Mouse (Mus musculus) right cerebral cortex, postnatal 4 days (tissue): Measurements from ENCODE around the gene Nfrkb.

Source experiments
- DNase-seq: peaks from one replicate; pipeline ENCODE4 v3.0.0-alpha.2; 2022

Gene Nfrkb

DNA sequence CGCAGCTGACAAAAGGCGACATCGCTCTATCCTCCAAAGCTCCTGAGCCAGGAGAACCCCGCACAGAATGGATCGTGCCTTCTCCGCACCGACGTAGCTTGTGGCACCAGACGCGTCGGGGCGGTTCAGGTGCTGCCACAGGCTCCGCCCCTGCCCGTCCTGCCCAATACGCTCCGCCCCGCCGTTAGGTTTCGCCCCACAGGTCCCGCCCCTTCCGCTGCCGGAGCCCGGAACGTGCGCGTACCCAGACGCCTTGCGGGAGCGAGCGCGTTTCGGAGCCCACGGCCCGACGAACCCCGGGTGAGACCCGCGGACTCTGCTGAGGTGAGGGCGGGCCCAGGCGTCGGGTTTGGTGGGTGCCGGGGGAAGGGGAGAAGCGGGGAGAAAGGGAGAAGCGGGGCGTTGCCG lies at the start of gene Nfrkb:
Nfrkb (plus strand) TSS at position 246 of the 408 bp plus-strand sequence.
- DNase-seq: peak; percentile 93

DNA sequence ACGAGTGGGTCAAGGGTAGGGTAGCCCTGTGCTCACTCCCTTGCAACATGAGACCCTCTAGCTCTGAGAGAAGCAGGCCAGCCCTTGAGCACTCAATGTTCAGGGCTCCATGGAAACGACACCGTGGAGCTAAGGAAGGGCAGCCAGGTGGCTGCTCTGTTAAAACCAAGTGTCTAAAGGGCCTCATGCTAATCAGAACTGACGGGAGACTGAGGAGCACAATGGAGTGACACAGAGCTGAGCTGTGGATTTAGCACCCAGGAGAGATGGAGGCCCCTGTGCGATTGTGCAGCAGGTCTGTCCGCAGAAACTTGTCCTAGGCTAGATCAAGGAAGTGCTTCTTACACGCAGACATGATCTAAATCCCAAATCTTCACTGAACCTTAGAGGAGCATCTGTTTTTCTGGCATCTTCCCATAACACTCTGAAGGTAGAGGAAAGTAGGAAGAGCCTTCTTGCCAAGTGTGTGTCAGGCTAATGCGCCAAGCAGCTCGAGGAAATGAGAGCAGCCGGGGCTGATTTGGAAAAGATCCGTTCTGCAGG lies 41.6 kb upstream of the Nfrkb start:
- DNase-seq: no peak

DNA sequence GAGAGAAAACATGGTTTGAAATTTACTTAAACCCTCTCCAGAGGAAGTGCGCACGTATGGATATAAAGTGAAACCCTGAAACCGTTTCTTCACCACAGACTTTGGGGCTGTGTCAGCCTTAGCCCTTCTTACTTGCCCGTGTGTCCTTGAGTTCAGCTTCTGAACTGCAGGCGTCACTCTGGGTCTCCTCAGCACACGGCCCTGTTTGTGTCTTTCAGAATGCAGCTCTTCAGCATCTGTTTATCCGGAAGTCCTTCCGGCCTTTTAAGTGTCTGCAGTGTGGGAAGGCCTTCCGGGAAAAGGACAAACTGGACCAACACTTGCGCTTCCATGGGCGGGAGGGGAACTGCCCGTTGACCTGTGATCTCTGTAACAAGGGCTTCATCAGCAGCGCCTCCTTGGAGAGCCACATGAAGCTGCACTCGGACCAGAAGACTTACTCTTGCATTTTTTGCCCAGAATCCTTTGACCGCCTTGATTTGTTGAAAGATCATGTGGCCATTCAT lies 39.4 kb upstream of the Nfrkb start:
- no peak for DNase-seq

DNA sequence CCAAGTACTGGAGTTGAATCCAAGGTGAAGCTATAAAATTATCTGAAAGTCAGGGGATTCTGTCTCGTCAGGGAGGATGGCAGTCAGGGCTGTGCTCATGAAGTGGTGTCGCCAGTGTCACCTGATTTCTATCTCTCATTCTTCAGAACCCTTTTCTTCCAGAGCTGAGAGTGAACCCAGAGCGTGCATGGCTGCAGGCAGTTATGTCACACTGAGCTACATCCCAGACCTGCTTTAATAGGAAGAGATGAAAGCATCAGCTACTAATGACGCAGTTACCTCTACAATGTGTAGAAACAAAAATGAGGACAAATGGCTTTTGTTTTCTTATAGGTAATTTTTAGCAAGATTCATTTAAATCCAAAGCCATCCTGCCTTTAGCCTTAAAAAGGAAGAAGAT lies 37.5 kb upstream of the Nfrkb start:
- no peak for DNase-seq

DNA sequence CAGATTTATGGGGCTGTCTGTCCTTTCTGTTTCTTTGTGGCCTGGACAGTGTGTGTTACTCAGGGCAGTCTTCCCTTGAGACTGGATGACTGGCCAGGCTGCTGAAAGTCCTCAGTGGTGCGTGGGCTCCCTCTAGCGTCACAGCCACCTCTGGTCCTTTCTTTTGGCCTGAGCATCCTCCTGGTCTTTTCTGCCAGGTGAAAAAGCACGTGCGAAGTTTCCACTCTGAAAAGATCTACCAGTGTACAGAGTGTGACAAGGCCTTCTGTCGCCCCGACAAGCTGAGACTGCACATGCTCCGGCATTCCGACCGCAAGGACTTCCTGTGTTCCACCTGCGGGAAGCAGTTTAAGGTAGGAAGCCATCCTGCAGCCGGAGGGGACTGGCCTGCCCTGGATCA lies 37.1 kb upstream of the Nfrkb start:
- DNase-seq: peak; percentile 77

DNA sequence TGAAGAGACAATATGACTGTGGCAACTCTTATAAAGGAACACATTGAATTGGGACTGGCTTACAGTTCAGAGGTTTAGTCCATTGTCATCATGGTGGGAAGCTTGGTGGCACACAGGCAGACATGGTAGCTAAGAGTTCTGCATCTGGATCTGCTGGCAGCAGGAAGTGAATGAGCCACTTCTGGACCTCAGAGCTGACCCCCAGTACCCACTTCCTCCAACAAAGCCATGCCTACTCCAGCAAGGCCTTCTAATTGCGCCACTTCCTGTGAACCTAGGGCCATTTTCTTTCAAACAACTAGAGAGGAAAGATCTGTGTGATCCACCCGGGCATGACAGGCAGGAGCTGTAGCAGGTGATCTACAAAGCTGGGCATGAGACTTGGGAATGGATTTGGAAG lies 33.3 kb upstream of the Nfrkb start:
- DNase-seq: no peak

DNA sequence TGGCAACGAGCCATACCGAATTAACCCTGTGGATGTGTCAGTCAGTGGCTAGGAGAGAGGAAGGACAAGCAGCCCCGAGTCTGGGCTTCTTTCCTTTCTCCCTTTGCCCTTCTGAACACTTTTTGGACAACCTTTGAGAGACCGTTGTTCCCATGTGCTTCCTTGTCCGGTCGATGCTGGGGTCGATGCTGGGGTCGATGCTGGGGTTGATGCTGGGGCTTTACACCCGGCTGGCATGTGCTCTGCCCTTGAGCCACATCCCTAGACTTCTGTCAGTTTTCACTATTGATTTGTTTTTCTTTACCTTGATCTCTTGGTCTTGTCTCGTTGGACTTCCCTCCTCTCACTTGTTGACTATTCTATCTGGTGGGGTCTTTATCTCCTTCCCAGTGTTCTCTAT lies 32.5 kb upstream of the Nfrkb start:
- no peak for DNase-seq

DNA sequence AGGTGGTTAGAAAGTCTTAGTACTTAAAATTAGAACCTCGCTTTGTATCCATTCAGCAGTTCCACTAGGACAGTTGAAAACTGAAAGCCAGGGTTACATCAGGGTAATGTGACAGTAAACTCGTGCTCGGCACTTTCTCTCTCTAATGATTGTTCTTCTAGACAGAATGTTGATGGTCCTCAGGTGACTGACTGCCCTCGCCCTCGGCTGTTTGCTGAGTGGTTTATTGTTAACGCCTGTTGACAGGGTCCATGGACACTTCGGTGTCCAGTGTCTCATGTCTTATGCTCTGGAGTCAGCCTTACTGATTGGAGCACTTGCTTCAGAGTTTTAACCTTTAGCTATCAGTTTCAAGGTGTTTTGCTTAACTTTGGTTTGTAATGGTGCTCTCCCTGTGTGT lies 31.9 kb upstream of the Nfrkb start:
- no peak for DNase-seq

DNA sequence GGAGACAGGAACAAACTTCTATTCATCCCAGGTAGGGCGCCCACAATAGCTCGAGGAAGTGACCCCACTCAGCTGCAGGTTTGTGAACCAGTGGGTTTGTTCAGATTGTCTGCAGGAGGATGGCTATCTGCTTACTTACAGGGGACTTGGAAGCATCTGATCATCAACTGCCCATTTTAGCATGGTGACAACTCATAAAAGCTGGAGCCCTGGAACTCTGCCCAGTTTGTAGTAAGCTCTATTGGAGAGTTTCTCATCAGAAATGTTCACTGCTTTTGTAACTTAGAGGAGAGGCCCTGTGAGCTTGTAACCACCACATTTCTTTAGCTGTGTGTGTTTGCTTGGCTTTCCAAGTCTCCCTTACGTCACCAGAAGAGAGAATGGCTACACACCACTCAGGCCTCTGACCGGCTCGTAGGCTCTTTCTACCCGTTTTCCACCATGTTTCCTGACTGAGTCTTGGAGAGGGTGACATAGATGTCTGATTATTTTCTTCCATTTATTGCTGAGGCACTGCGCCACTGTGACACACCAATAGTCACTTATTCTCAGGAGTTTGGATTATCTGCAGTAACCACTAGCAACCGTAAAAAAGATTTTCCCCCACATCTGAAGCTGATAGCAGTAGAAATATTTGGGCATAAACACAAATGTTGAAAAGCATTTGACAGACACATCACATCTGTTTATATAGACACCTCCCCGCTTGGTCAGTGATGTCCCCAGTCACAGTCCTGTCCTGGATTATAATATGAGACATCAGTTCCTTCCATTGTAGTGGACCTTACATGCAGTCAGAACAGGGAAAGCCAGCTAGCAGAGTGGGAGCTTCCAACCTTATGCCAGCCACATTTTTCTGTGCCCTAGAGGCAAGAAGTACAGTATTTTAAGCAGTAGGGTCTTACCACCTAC lies 22.0 kb upstream of the Nfrkb start:
- DNase-seq: peak; percentile 56

DNA sequence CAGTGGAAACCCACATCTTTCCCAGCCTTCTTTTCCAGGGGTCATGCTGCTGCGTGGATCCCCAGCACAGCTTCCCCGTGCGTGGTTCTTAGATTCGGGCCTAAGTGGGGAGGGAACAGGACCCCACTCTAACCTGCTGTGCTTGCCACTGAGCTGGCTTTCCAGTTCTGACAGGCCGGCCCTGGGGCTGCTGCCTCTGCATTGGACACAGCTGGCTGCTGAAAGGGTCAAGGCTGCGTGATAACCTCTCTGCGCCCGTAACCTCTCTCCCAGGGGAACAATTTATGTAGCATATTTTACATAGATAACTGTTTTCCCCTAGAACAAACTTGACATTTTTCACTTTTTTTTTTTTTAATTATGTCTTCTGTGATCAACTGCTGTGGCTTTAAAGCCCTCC lies 20.9 kb upstream of the Nfrkb start:
- DNase-seq: no peak

DNA sequence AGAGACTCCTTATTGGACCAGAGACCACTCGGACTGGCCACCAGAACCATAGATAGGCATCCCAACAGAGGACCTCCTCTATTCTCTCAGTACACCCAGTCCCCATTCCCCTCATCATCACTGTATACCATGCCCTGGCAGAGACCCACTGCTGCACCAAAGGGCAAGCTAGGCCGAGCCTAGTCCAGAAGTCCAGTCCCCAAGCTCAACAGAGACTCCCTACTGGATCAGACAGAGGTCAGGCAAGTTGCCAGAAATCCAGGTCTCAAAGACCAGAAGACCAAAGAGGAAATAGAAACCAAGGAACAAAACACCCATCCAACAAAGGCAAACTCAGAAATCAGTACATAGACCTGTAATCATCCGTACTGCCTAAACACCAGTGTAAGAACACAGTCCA lies 14.3 kb upstream of the Nfrkb start:
- DNase-seq: no peak

DNA sequence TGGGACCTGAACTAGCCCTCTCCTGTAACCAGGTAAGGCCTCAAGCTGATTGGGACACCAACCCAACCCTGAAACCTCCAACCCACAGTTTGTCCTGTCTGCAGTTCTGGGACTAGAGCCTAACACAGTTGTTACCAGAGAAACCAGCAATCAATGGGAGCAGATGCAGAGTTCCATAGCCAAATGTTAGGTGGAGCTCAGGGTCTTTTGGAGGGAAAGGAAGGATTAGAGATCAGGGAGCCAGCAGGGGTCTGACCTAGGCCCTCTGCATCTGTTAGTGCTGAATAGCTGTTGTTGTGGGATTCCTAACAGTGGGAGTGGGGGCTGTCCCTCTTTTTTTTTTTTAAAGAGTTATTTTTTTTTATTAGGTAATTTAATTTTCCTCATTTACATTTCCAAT lies 9.3 kb upstream of the Nfrkb start:
- DNase-seq: no peak

DNA sequence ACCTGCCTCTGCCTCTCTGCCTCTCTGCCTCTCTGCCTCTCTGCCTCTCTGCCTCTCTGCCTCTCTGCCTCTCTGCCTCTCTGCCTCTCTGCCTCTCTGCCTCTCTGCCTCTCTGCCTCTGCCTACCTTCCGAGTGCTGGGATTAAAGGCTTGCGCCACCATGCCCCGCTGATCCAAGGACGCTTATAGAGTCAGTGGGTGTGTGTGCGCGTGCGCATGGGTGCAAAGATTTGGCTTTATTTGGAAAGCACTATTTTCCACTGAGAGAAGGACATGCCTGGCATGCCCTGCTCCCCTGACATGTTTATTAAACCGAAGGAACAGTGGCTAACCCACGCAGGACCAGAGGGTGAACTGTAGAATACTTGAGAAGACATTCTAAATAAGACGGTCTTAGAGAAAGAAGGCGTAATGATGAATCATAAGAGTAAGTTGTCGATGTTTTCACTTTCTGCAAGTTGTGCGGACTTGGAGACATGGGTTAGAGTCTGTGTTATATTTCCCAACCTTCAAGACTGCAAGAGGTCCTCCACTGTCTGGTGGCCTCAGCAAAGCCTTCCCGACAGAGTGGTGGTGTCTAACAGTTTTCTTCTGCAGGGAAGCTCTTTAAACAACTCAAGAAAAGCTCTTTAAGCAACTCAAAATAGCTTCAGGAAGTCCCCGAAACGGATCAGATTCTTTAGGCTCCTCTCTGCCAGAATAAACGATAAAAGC lies 1.0 kb upstream of the Nfrkb start:
- DNase-seq: no peak

DNA sequence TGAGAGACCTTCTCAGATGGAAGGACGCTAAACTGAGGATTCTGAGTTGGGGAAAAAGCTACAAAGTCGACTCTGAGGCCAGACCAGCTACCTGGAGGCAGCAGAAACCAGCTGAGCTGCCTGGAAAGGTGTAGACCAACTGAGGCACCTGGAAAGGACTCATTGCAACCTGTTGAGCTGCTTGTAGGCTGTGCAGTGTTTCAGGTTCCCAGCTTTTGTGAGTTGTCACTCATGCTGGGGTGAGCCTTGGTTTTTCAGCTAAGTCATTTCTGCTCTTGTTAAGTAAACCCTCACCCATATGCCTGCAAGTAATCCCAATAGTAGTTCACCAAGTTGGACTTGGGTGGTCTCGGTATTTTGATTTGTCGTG lies 507 bp upstream of the Nfrkb start:
- DNase-seq: no peak

DNA sequence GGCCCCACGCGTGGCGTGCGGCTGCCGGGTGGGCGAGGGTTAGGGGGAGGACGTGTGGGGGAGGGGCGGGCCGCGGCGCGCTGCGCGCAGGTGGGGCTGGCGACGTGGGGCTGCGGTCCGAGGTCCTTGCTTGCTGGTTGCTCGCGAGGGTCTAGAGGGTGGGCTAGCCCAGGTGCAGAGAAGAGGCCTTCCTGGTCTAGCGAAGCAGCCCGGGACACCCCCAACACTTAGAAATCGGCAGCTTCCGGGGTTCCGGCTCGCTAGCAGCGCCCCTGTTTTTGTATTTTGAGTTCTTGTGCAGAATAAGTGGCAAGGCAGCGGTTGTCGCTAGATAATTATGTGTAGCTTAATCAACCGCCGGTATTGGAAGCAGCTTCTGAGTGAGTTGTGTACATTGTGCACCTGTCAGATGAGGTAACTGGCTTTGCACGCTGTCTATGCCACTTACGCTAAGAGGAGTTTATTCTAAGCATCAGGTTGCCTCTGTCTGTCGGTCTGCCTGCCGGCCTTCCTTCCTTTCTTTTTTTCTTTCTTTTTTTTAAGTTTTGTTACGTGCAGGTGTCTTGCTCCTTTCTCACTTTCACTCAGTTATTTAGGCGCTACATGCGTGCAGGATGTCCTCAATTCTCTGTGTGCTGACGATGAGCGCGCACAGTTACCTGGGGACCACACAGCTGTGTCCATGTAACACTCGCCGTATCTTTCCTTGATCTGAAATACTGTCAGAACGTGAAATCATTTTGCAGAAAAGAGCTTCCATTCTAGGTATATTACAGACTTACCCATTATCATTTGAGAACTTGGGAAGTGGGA lies 582 bp downstream of the Nfrkb start:
- no peak for DNase-seq

DNA sequence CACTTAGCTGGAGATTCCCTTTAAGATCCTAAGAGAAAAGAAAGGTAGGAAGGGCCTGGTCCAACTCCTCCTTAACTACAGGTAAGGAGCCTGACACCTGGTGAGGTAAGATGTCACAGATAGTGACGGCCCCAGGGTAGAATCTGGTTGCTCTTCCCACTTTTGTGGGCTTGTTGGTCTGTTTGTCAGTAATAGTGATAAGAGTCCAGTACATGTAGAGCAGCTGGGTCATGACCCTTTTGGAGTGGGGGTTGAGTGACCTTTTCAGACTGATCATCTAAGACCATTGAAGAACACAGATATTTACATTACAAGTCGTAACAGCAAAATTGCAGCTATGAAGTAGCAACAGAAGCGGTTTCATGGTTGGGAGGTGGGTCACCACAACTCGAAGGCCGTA lies 1.2 kb downstream of the Nfrkb start:
- DNase-seq: no peak

DNA sequence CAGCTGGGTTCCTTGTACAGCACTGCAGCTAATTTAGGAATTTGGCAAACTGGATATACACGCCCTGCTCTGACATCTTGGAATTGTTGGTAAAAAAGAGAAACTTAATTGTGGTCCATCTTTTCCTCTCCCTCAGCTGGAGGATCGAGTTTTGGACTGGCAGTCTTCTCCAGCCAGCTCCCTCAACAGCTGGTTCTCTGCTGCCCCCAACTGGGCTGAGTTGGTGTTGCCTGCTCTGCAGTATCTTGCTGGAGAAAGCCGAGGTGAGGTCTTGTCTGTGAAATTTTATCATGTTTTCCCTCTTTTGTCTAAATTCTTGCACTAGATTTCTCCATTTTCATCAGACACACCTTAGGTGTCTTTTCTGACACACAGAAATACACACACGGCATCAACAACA lies 14.4 kb downstream of the Nfrkb start:
- peak; percentile 88 for DNase-seq

DNA sequence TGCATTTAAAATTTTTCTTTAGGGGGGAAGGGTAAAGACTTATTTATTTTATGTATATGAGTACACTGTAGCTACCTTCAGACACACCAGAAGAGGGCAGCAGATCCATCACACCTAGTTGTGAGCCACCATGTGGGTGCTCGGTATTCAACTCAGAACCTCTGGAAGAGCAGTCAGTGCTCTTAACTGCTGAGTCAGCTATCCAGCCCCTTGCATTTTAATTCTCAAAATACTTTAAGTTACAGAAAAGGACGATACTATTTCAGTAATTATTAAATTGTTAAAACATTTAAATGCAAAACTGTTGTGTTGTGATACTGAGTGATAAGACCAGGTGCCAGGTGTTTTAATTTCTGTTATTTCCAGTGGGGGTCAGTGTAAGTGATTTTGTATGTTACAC lies 18.3 kb downstream of the Nfrkb start:
- no peak for DNase-seq

DNA sequence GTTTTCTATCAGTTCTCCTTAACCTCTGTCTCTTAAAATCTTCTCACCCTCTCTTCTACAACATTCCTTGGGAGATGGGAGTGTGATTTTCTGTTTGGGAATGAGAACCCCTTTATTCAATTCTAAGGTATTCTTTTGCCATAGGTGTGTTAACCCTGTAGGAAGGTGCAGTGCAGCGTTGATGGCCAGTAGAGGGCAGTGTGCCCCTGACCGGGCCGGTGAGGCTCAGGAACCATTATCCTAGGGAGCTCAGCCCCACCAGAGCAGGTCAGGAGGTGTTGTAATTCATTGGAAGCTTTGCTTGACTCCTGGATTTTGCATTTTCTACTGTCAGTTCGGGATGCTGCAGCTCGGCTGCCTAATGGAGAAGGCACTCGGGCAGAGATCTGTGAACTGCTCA lies 19.2 kb downstream of the Nfrkb start:
- DNase-seq: no peak

DNA sequence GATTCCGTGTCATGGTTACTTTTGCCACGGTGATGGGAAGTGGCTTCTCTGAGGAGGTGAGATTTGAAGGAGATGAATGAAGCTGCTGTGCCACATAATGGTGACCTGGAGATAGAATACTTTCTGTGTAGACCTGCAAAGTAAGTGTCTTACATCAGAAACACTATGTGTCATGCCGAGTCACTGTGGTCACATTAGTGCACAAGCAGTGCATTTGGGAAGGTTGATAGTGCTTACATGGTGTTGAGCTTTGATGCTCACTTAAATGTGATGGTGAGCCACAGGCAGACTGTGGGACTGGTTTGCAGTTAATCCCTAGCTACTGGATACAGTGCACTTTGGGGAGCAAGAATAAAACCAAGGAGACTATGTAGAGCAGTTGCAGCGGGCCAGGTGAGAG lies 26.2 kb downstream of the Nfrkb start:
- no peak for DNase-seq

DNA sequence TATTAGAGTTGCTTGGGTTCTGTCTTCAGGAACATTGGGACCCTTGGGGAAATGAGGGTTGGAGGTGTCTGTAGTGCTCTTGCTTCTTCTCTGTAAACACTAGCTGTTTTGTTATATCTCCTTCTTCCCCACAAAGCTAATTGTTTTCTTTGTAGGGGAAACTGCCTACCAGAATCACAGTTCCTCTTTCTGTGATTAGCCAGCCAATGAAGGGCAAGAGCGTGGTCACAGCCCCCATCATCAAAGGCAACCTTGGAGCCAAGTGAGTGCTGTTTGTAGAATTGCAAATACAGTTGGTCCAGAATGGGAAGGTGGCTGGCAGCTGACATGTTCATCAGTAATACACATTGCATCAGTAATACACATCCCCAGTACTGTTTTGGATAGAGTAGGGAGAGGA lies 32.8 kb downstream of the Nfrkb start:
- DNase-seq: no peak

DNA sequence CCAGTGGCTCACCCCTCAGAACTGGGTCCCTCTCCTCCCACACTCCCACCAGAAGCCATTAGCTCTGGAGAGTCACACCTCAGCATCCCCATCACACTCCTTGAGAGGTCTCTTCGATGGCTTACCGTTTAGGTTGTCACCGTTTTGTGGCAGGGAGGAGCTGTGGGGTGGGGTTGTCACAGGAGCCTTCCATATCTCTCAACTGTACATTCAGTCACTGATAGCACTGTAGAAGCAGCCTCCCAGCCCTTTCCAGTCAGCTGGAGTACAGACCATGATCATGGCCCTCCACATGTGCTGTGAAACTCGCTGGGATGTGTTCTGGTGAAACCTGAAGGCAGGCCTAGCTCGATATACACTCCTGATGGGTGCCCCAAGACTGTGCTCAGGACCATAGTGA lies 36.2 kb downstream of the Nfrkb start:
- no peak for DNase-seq

DNA sequence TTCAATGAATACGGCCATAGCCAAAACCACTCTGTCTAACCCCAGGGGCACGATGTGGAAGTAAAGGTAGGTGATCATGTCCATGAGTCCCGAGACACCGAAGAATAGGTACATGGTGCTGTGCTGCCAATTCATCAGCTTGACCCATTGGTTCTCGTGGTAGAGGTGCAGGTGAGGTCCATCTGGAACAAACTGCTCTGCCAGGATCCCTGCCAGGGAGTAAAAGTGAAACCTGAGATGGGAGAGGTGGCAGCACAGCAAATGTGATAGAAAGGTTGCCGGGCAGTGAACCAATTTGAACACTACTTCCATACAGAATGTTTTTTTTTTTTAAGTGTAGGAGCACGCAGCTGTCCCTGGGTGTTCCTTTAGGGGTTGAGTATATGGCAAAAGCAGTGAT lies 43.0 kb downstream of the Nfrkb start:
- no peak for DNase-seq
